Mouse (Mus musculus) right cerebral cortex, postnatal 4 days (tissue): ENCODE measurements at regions not wholly inside any gene's neighbourhood (a gene's known extent, or its start where the extent isn't known, plus 50 kb on each side); places are given as distances from the start of the nearest gene placed in this dataset.

Experiments used
- DNase-seq: peaks from one replicate; pipeline ENCODE4 v3.0.0-alpha.2; 2022

GRCm38 (mm10) chrX:133119026-133119425 is 569.8 kb downstream of the Pcdh19 start:
- no peak for DNase-seq

GRCm38 (mm10) chrX:133110173-133110572 is 578.6 kb downstream of the Pcdh19 start:
- no peak for DNase-seq

- no peak for DNase-seq
Observed at GRCm38 (mm10) chrX:133092983-133093382, 595.8 kb downstream of the Pcdh19 start.

- peak; percentile 2 for DNase-seq
Observed at GRCm38 (mm10) chrX:133064116-133064515, 624.7 kb downstream of the Pcdh19 start.
